Mouse (Mus musculus) megakaryocyte-erythroid progenitor cell, adult 5-6 weeks (primary cell): ENCODE measurements around the gene Map2. TPM values are rescaled to one million over a fixed set of nuclear protein-coding genes. Genes with fewer than 3 reads are reported as not detected.

ENCODE experiments used
- ATAC-seq: replicated peaks from 2 replicates; pipeline ENCODE4 v1.8.0; 2016; ENCODE audit warnings: mild to moderate bottlenecking, inconsistent platforms; ENCODE audit not compliant: severe bottlenecking, poor library complexity, low FRiP score, low TSS enrichment
- total RNA-seq, 2 experiments: library from RNA; stranded (forward) in 1 of 2; stranded (reverse) in 1 of 2; fragments of 200-1000, 215-1000 nt in 1 of 2; fragments of >200 nt in 1 of 2; fragmentation: Nextera tagmentation in 1 of 2; gene quantifications; 2 replicates each; pipeline ENCODE4 v1.2.3; 2014 to 2017

The Map2 gene
- total RNA-seq, 2 experiments from 2014 or later = not detected

- ATAC-seq = no peak
Measured at GRCm38 (mm10) chr1:66279222-66280009, 104.3 kb downstream of the Map2 start.

GRCm38 (mm10) chr1:66280152-66280551 is 105.1 kb downstream of the Map2 start:
- ATAC-seq = no peak

- ATAC-seq = no peak
Measured at GRCm38 (mm10) chr1:66282447-66282846, 107.4 kb downstream of the Map2 start.

GRCm38 (mm10) chr1:66288987-66289386 is 113.9 kb downstream of the Map2 start:
- no peak for ATAC-seq

- ATAC-seq = no peak
Measured at GRCm38 (mm10) chr1:66292121-66292881, 117.2 kb downstream of the Map2 start.

- ATAC-seq = no peak
Measured at GRCm38 (mm10) chr1:66299376-66299775, 124.3 kb downstream of the Map2 start.

GRCm38 (mm10) chr1:66320378-66321135 is 145.5 kb downstream of the Map2 start:
- ATAC-seq = no peak

GRCm38 (mm10) chr1:66321136-66321502 is 146.0 kb downstream of the Map2 start:
- no peak for ATAC-seq

- ATAC-seq = no peak
Measured at GRCm38 (mm10) chr1:66321631-66322142, 146.6 kb downstream of the Map2 start.

GRCm38 (mm10) chr1:66323461-66323860 is 148.4 kb downstream of the Map2 start:
- ATAC-seq = no peak

GRCm38 (mm10) chr1:66324951-66325350 is 149.9 kb downstream of the Map2 start:
- no peak for ATAC-seq

- no peak for ATAC-seq
Measured at GRCm38 (mm10) chr1:66328996-66329395, 153.9 kb downstream of the Map2 start.

GRCm38 (mm10) chr1:66329534-66329933 is 154.5 kb downstream of the Map2 start:
- ATAC-seq = no peak

GRCm38 (mm10) chr1:66335724-66336284 is 160.7 kb downstream of the Map2 start:
- ATAC-seq = no peak

- no peak for ATAC-seq
Measured at GRCm38 (mm10) chr1:66339213-66339612, 164.1 kb downstream of the Map2 start.

GRCm38 (mm10) chr1:66348404-66349165 is 173.5 kb downstream of the Map2 start:
- ATAC-seq = no peak

- no peak for ATAC-seq
Measured at GRCm38 (mm10) chr1:66349166-66349835, 174.2 kb downstream of the Map2 start.

- ATAC-seq = no peak
Measured at GRCm38 (mm10) chr1:66351366-66351765, 176.3 kb downstream of the Map2 start.
